Mouse (Mus musculus) MEL (cell line): ENCODE data around the gene Crb3. TPM values are rescaled to one million over a fixed set of nuclear protein-coding genes. Genes with fewer than 3 reads are reported as not detected.

Source experiments
- DNase-seq: peaks from one replicate; pipeline ENCODE4 v3.0.0; 2011; ENCODE audit warnings: low read depth, low spot score
- H3K27ac ChIP-seq: 2 replicates; pipeline ENCODE4 v1.5.1; 2012; ENCODE audit warnings: low read depth, mild to moderate bottlenecking, control low read depth, low read length, moderate library complexity; ENCODE audit not compliant: control insufficient read depth
- H3K27me3 ChIP-seq, 2 experiments: fragments of 150-350 bp in 1 of 2; sonication (generic) in 1 of 2; 2 replicates each; pipeline ENCODE4 v1.6.1; 2012; ENCODE audit warnings: low read length in 2 of 2, mild to moderate bottlenecking in 2 of 2, improper control_type of control experiment in 1 of 2, moderate library complexity in 1 of 2; ENCODE audit not compliant: insufficient read depth in 2 of 2, control insufficient read depth in 1 of 2
- H3K36me3 ChIP-seq, 2 experiments: 2 replicates each; pipeline ENCODE4 v1.6.1; 2012 to 2014; ENCODE audit warnings: low read length in 2 of 2, improper control_type of control experiment in 1 of 2, inconsistent platforms in 1 of 2, mild to moderate bottlenecking in 1 of 2; ENCODE audit not compliant: insufficient read depth in 2 of 2, control insufficient read depth in 1 of 2
- H3K4me1 ChIP-seq, 2 experiments: fragments of 150-350 bp in 1 of 2; sonication (generic) in 1 of 2; 2 replicates each; pipeline ENCODE4 v1.6.1; 2012; ENCODE audit warnings: low read length in 2 of 2, improper control_type of control experiment in 1 of 2, mild to moderate bottlenecking in 1 of 2; ENCODE audit not compliant: insufficient read depth in 2 of 2, control insufficient read depth in 1 of 2
- H3K4me3 ChIP-seq, 2 experiments: fragments of 150-350 bp in 1 of 2; sonication (generic) in 1 of 2; 2 replicates each; pipeline ENCODE4 v1.5.1; 2012; ENCODE audit warnings: low read depth in 2 of 2, low read length in 2 of 2, mild to moderate bottlenecking in 2 of 2, moderate library complexity in 2 of 2, control low read depth in 1 of 2, improper control_type of control experiment in 1 of 2; ENCODE audit not compliant: control insufficient read depth in 1 of 2, insufficient read depth in 1 of 2
- H3K79me2 ChIP-seq: 2 replicates; pipeline ENCODE4 v1.6.1; 2012; ENCODE audit warnings: mild to moderate bottlenecking, low read length, moderate library complexity; ENCODE audit not compliant: control insufficient read depth, poor library complexity, insufficient read depth
- H3K9ac ChIP-seq: 2 replicates; pipeline ENCODE4 v1.6.1; 2012; ENCODE audit warnings: low read depth, mild to moderate bottlenecking, control low read depth, low read length, moderate library complexity; ENCODE audit not compliant: control insufficient read depth, poor library complexity, severe bottlenecking
- H3K9me3 ChIP-seq: fragments of 150-350 bp; sonication (generic); replicated peaks from 2 replicates; pipeline ENCODE4 v1.6.1; 2012; ENCODE audit warnings: mild to moderate bottlenecking, low read length, improper control_type of control experiment, moderate library complexity; ENCODE audit not compliant: insufficient read depth
- BHLHE40 ChIP-seq: IDR thresholded peaks from 2 replicates; pipeline ENCODE4 v1.6.1; 2012; ENCODE audit warnings: low read depth, mild to moderate bottlenecking, inconsistent platforms, low read length, improper control_type of control experiment, borderline replicate concordance
- CHD2 ChIP-seq: IDR thresholded peaks from 2 replicates; pipeline ENCODE4 v1.6.1; 2011; ENCODE audit warnings: low read length, improper control_type of control experiment
- ELF1 ChIP-seq: IDR thresholded peaks from 2 replicates; pipeline ENCODE4 v1.6.1; 2014; ENCODE audit warnings: low read depth, mild to moderate bottlenecking, inconsistent platforms, low read length, improper control_type of control experiment, moderate library complexity
- EP300 ChIP-seq, 2 experiments: IDR thresholded peaks; 2 replicates each; pipeline ENCODE4 v1.6.1; 2011; ENCODE audit warnings: improper control_type of control experiment in 2 of 2, low read length in 2 of 2, low read depth in 1 of 2, mild to moderate bottlenecking in 1 of 2
- KAT2A ChIP-seq: conservative IDR thresholded peaks from 2 replicates; pipeline ENCODE4 v1.6.1; 2012; ENCODE audit warnings: low read depth, low read length, improper control_type of control experiment, inconsistent platforms
- MAFK ChIP-seq: IDR thresholded peaks from 2 replicates; pipeline ENCODE4 v1.6.1; 2011; ENCODE audit warnings: low read depth, mild to moderate bottlenecking, low read length, improper control_type of control experiment, borderline replicate concordance
- MAX ChIP-seq: IDR thresholded peaks from 2 replicates; pipeline ENCODE4 v1.6.1; 2011; ENCODE audit warnings: low read length, improper control_type of control experiment
- MAZ ChIP-seq: IDR thresholded peaks from 2 replicates; pipeline ENCODE4 v1.6.1; 2012; ENCODE audit warnings: low read depth, mild to moderate bottlenecking, inconsistent platforms, low read length, improper control_type of control experiment
- MYC ChIP-seq: IDR thresholded peaks from 2 replicates; pipeline ENCODE4 v1.6.1; 2011; ENCODE audit warnings: low read depth, mild to moderate bottlenecking, low read length, improper control_type of control experiment, moderate library complexity
- NELFE ChIP-seq: IDR thresholded peaks from 2 replicates; pipeline ENCODE4 v1.6.1; 2011; ENCODE audit warnings: low read depth, low read length, improper control_type of control experiment
- NRF1 ChIP-seq: IDR thresholded peaks from 2 replicates; pipeline ENCODE4 v1.6.1; 2014; ENCODE audit warnings: low read depth, mild to moderate bottlenecking, inconsistent platforms, low read length, improper control_type of control experiment, moderate library complexity; ENCODE audit not compliant: poor library complexity, insufficient read depth, severe bottlenecking
- POLR2A ChIP-seq, 2 experiments: IDR thresholded peaks; 2 replicates each; pipeline ENCODE4 v1.6.1; 2011 to 2012; ENCODE audit warnings: low read length in 2 of 2, mild to moderate bottlenecking in 2 of 2, control low read depth in 1 of 2, improper control_type of control experiment in 1 of 2, low read depth in 1 of 2, moderate library complexity in 1 of 2; ENCODE audit not compliant: control insufficient read depth in 1 of 2, insufficient read depth in 1 of 2, poor library complexity in 1 of 2
- RAD21 ChIP-seq: IDR thresholded peaks from 2 replicates; pipeline ENCODE4 v1.6.1; 2011; ENCODE audit warnings: mild to moderate bottlenecking, low read depth, low read length, improper control_type of control experiment
- RCOR1 ChIP-seq: IDR thresholded peaks from 2 replicates; pipeline ENCODE4 v1.6.1; 2012; ENCODE audit warnings: low read depth, mild to moderate bottlenecking, inconsistent platforms, low read length, improper control_type of control experiment
- SIN3A ChIP-seq: IDR thresholded peaks from 2 replicates; pipeline ENCODE4 v1.6.1; 2012; ENCODE audit warnings: low read length, improper control_type of control experiment, inconsistent platforms
- SMC3 ChIP-seq: IDR thresholded peaks from 2 replicates; pipeline ENCODE4 v1.6.1; 2011; ENCODE audit warnings: low read depth, low read length, improper control_type of control experiment
- TAL1 ChIP-seq: IDR thresholded peaks from 2 replicates; pipeline ENCODE4 v1.6.1; 2012; ENCODE audit warnings: mild to moderate bottlenecking, inconsistent platforms, low read length, moderate library complexity, mixed read lengths
- USF1 ChIP-seq: IDR thresholded peaks from 2 replicates; pipeline ENCODE4 v1.6.1; 2014; ENCODE audit warnings: low read depth, mild to moderate bottlenecking, inconsistent platforms, low read length, improper control_type of control experiment, moderate library complexity
- ZC3H11A ChIP-seq: IDR thresholded peaks from 2 replicates; pipeline ENCODE4 v1.6.1; 2012; ENCODE audit warnings: low read depth, mild to moderate bottlenecking, inconsistent platforms, low read length, improper control_type of control experiment
- ZMIZ1 ChIP-seq: IDR thresholded peaks from 2 replicates; pipeline ENCODE4 v1.6.1; 2012; ENCODE audit warnings: low read depth, mild to moderate bottlenecking, inconsistent platforms, low read length, improper control_type of control experiment, moderate library complexity
- ZNF384 ChIP-seq: IDR thresholded peaks from 2 replicates; pipeline ENCODE4 v1.6.1; 2012; ENCODE audit warnings: low read depth, mild to moderate bottlenecking, inconsistent platforms, low read length, improper control_type of control experiment
- polyA plus RNA-seq, 2 experiments: library from polyadenylated mRNA; stranded (reverse) in 1 of 2; unstranded in 1 of 2; fragments of >175 nt in 1 of 2; fragments of >200 nt in 1 of 2; gene quantifications; 2 replicates each; pipeline versions ENCODE4 v1.2.1 to v1.2.4; 2012; ENCODE audit warnings: low replicate concordance in 2 of 2, low read depth in 1 of 2; ENCODE audit not compliant: insufficient read length in 2 of 2, insufficient read depth in 1 of 2, missing spikeins in 1 of 2
- total RNA-seq: library from RNA; depleted of rRNA; stranded (reverse); fragments of 300-350 nt; gene quantifications from 2 replicates; pipeline ENCODE4 v1.2.3, GENCODE M21; 2012

Gene Crb3
- total and polyA plus RNA-seq, 3 experiments: 0.19 TPM; not detected in 2

- Histone ChIP-seq H3K27ac (no peak overlapping the region), H3K9ac (no peak overlapping the region), H3K9me3 (no peaks in the 10 kb centered on the region), H3K79me2 (peaks cover 6% of the 10 kb centered on the region), H3K36me3 (peaks cover 3 to 4% of the 10 kb centered on the region in 2 experiments; a peak in 2 of 4 replicates), H3K4me1 (peaks cover 0 to 12% of the 10 kb centered on the region in 2 experiments; a peak in 3 of 4 replicates), H3K4me3 (no peak overlapping the region), H3K27me3 (no peaks in the 10 kb centered on the region)
- no peak for TF ChIP-seq CHD2
- TF ChIP-seq ZNF384: no peak
- TF ChIP-seq NRF1: no peak
- TF ChIP-seq ZMIZ1: no peak
- TF ChIP-seq RAD21: no peak
- no peak for TF ChIP-seq ELF1
- TF ChIP-seq MAZ: no peak
- no peak for TF ChIP-seq MAFK
- TF ChIP-seq SMC3: no peak
- TF ChIP-seq SIN3A: no peak
- TF ChIP-seq USF1: no peak
- no peak for DNase-seq
Measured at GRCm38 (mm10) chr17:57056246-57056645, 2.7 kb upstream of the Crb3 start.

- no peaks in the 10 kb centered on the region for H3K27me3 ChIP-seq
- DNase-seq: peak; percentile 88
Measured at GRCm38 (mm10) chr17:57059486-57059977, 627 bp downstream of the Crb3 start, which contains the start of gene Slc25a23. Gene Slc25a23, minus strand, starts transcription at chr17:57059863.

More at GRCm38 (mm10) chr17:57059486-57059977, 627 bp downstream of the Crb3 start, which contains the start of gene Slc25a23:
- H3K79me2 ChIP-seq: peaks cover 6% of the 10 kb centered on the region
- peak within 1 kb of the TSS; percentile 67 for H3K27ac ChIP-seq
- H3K4me1 ChIP-seq: peaks cover 2 to 18% of the 10 kb centered on the region in 2 experiments; a peak in 3 of 4 replicates
- H3K9ac ChIP-seq: peak within 1 kb of the TSS; percentile 90
- peaks cover 0 to 8% of the 10 kb centered on the region in 2 experiments; a peak in 1 of 4 replicates for H3K36me3 ChIP-seq
- TF ChIP-seq KAT2A (no peak), POLR2A (IDR thresholded peaks at IDR 0.05; ENCODE audit: control insufficient read depth in 1 of 2, insufficient read depth in 1 of 2, low read depth in 1 of 2, low read length in 2 of 2, poor library complexity in 1 of 2) (peak in 1 of 2 experiments; percentile 65; a peak in 3 of 4 replicates), NELFE (peak; percentile 50; the same call in 1 of the 2 replicates), TAL1 (no peak), ZMIZ1 (no peak), USF1 (no peak), BHLHE40 (no peak), MAX (peak; percentile 60; the same call in 1 of the 2 replicates), MAZ (peak; percentile 22; the same call in 1 of the 2 replicates), SIN3A (no peak; the same call in 1 of the 2 replicates), RCOR1 (no peak), MYC (0 out of 2 replicates have a peak, but pooled peaks have one; percentile 24), MAFK (no peak), ZC3H11A (no peak), EP300 (IDR thresholded peaks at IDR 0.05; ENCODE audit: low read depth in 1 of 2, low read length in 2 of 2) (no peak)
- TF ChIP-seq, all 39 proteins: peak for 5
- Histone ChIP-seq H3K4me3 (peak within 1 kb of the TSS; percentile 51 to 67), H3K9me3 (no peaks in the 10 kb centered on the region)
